ENCODE assay signal across 9 mouse cellular contexts in genomic region chr13:107568701-107569121, GRCm38 (mm10).
DNase-seq lines count a peak whose midpoint lies in the region; ATAC-seq and TF ChIP-seq lines count a peak whose summit lies in the region.
"Had no signal": no experiment of that assay in that cellular context is flagged by ENCODE, and none has a peak within 500 bp of the region (broad histone marks: within the 10 kb centered on the region; RNA-seq: fewer than 3 reads in every experiment).

No protein-coding gene starts in this region.

- H3K4me2 ChIP-seq in heart, embryonic 14.5 days (ENCODE audit: low read length): no peak overlapping the region
- H3K4me2 ChIP-seq in hindbrain, embryonic 14.5 days (replicated peaks): no peak overlapping the region
- H3K4me2 ChIP-seq: hindbrain, embryonic 15.5 days; midbrain, embryonic 12.5 days had no signal

- H3K27me3 ChIP-seq in heart, embryonic 14.5 days (ENCODE audit: control insufficient read depth, insufficient read depth, low read length): no peaks in the 10 kb centered on the region
- no peaks in the 10 kb centered on the region for H3K27me3 ChIP-seq in hindbrain, embryonic 14.5 days (ENCODE audit: control insufficient read depth, insufficient read depth, low read length)
- H3K27me3 ChIP-seq: hindbrain, embryonic 15.5 days; midbrain, embryonic 12.5 days had no signal

- peak; percentile 14 to 16 for DNase-seq in kidney, postnatal 36 days
- DNase-seq in mesoderm, embryonic 11.5 days (ENCODE audit: low read depth, low spot score): peak; percentile 10
- no peak for DNase-seq in hindbrain, embryonic 14.5 days (ENCODE audit: low spot score)
- DNase-seq in frontal cortex, postnatal 36 days (ENCODE audit: low spot score in 2 of 2): no peak
- no peak for DNase-seq in layer of hippocampus, postnatal 10 days (ENCODE audit: low spot score in 2 of 2)

- no peak overlapping the region for H3K9ac ChIP-seq in heart, embryonic 14.5 days (ENCODE audit: low read length)
- H3K9ac ChIP-seq in hindbrain, embryonic 14.5 days: no peak overlapping the region
- H3K9ac ChIP-seq: hindbrain, embryonic 15.5 days; midbrain, embryonic 12.5 days had no signal

- no peaks in the 10 kb centered on the region for H3K36me3 ChIP-seq in heart, embryonic 14.5 days (ENCODE audit: control insufficient read depth, insufficient read depth, low read length)
- no peaks in the 10 kb centered on the region for H3K36me3 ChIP-seq in hindbrain, embryonic 14.5 days (replicated peaks; ENCODE audit: control insufficient read depth, insufficient read depth)
- H3K36me3 ChIP-seq: hindbrain, embryonic 15.5 days; midbrain, embryonic 12.5 days had no signal

- TF ChIP-seq POLR2A in bone marrow, adult 2 months (IDR thresholded peaks at IDR 0.05; ENCODE audit: borderline replicate concordance, control insufficient read depth, low read depth, low read length): no peak

- WGBS in bone marrow, adult 2 months: 4% methylated on average over 7 of the region's 7 CpGs
- WGBS in heart, embryonic 14.5 days: 48% methylated on average over 7 of the region's 7 CpGs
- WGBS in hindbrain, embryonic 14.5 days: 68% methylated on average over 7 of the region's 7 CpGs

- no peak overlapping the region for H3K27ac ChIP-seq in bone marrow, adult 2 months (ENCODE audit: control insufficient read depth, insufficient read depth, low read depth, low read length, poor library complexity)
- H3K27ac ChIP-seq in heart, embryonic 14.5 days (replicated peaks in 1 of 2; ENCODE audit: control insufficient read depth in 1 of 2, insufficient read depth in 1 of 2, low read depth in 2 of 2, low read length in 2 of 2): peak overlapping the region; percentile 46 to 72
- H3K27ac ChIP-seq in hindbrain, embryonic 14.5 days: no peak overlapping the region
- H3K27ac ChIP-seq: hindbrain, embryonic 15.5 days; midbrain, embryonic 12.5 days had no signal

- TF ChIP-seq CTCF in bone marrow, adult 2 months (IDR thresholded peaks at IDR 0.05; ENCODE audit: control insufficient read depth, insufficient read depth, low read length): no peak

- ATAC-seq in heart, embryonic 14.5 days (ENCODE audit: insufficient number of reproducible peaks, insufficient read depth, low FRiP score, low read depth): peak; percentile 77
- no peak for ATAC-seq in hindbrain, embryonic 14.5 days (ENCODE audit: low FRiP score)

- H3K4me3 ChIP-seq in bone marrow, adult 2 months (replicated peaks; ENCODE audit: control insufficient read depth, low read depth, low read length): peak overlapping the region; percentile 25
- no peak overlapping the region for H3K4me3 ChIP-seq in heart, embryonic 14.5 days (ENCODE audit: control insufficient read depth in 1 of 2, insufficient read depth in 1 of 2, low read depth in 1 of 2, low read length in 2 of 2)
- no peak overlapping the region for H3K4me3 ChIP-seq in hindbrain, embryonic 14.5 days (replicated peaks; ENCODE audit: low read length)
- H3K4me3 ChIP-seq: hindbrain, embryonic 15.5 days; midbrain, embryonic 12.5 days had no signal

- H3K4me1 ChIP-seq in bone marrow, adult 2 months (ENCODE audit: control insufficient read depth, insufficient read depth, low read length): no peaks in the 10 kb centered on the region; the same call in 1 of the 2 replicates
- H3K4me1 ChIP-seq in heart, embryonic 14.5 days (ENCODE audit: control insufficient read depth in 2 of 2, insufficient read depth in 2 of 2, low read length in 2 of 2): peaks cover 0 to 2% of the 10 kb centered on the region in 2 experiments; a peak in 1 of 4 replicates
- no peaks in the 10 kb centered on the region for H3K4me1 ChIP-seq in hindbrain, embryonic 14.5 days (replicated peaks; ENCODE audit: control insufficient read depth, insufficient read depth, low read length)
- H3K4me1 ChIP-seq: hindbrain, embryonic 15.5 days; midbrain, embryonic 12.5 days had no signal

- no peaks in the 10 kb centered on the region for H3K9me3 ChIP-seq in heart, embryonic 14.5 days (ENCODE audit: control insufficient read depth, low read length)
- no peaks in the 10 kb centered on the region for H3K9me3 ChIP-seq in hindbrain, embryonic 14.5 days (ENCODE audit: control insufficient read depth, low read length)
- H3K9me3 ChIP-seq: hindbrain, embryonic 15.5 days; midbrain, embryonic 12.5 days had no signal

Comparison
In these comparisons a context has a peak if more than half of its experiments do, and no peak if none do; other contexts are left out.
1. H3K27ac ChIP-seq: peak in heart, embryonic 14.5 days (2 of 2); none in bone marrow, adult 2 months (single experiment) and hindbrain, embryonic 14.5 days (single experiment).
2. DNase-seq: peak in kidney, postnatal 36 days (2 of 2) and mesoderm, embryonic 11.5 days (single experiment); none in hindbrain, embryonic 14.5 days (single experiment), frontal cortex, postnatal 36 days (0 of 2) and layer of hippocampus, postnatal 10 days (0 of 2).